Mouse (Mus musculus) spleen, adult 2 months (tissue): Measurements from ENCODE around the gene Rbm42.

Experiments
- CTCF ChIP-seq: fragments of 200-500 bp; IDR thresholded peaks from 2 replicates; pipeline ENCODE4 v1.5.1; 2011; ENCODE audit warnings: mild to moderate bottlenecking, inconsistent platforms; ENCODE audit not compliant: insufficient read depth, insufficient read length, insufficient replicate concordance; ENCODE audit errors: extremely low read depth
- POLR2A ChIP-seq: fragments of 200-500 bp; IDR thresholded peaks from 2 replicates; pipeline ENCODE4 v1.6.1; 2011; ENCODE audit warnings: low read depth, low read length, inconsistent platforms

- TF ChIP-seq POLR2A (no peak), CTCF (no peak)
These were observed 28.3 kb upstream of the Rbm42 start for GRCm38 (mm10) chr7:30678263-30678975.
